Mouse (Mus musculus) kidney, adult 2 months (tissue): ENCODE measurements around the gene Dcdc2b. TPM values are rescaled to one million over a fixed set of nuclear protein-coding genes. Genes with fewer than 3 reads are reported as not detected.

Experiments used
- DNase-seq: peaks from one replicate; pipeline ENCODE4 v3.0.0; 2021
- H3K27ac ChIP-seq: fragments of 200-500 bp; 2 replicates; pipeline ENCODE4 v1.5.1; 2012; ENCODE audit warnings: low read depth, low read length, control low read depth, inconsistent platforms; ENCODE audit not compliant: insufficient read depth
- H3K27me3 ChIP-seq: fragments of 200-500 bp; replicated peaks from 2 replicates; pipeline ENCODE4 v1.6.1; 2012; ENCODE audit warnings: mild to moderate bottlenecking, moderate library complexity, low read length, inconsistent platforms; ENCODE audit not compliant: control insufficient read depth, insufficient read depth
- H3K36me3 ChIP-seq: fragments of 200-500 bp; 2 replicates; pipeline ENCODE4 v1.6.1; 2012; ENCODE audit warnings: mild to moderate bottlenecking, moderate library complexity, low read length, inconsistent platforms; ENCODE audit not compliant: control insufficient read depth, insufficient read depth
- H3K4me1 ChIP-seq: fragments of 200-500 bp; 2 replicates; pipeline ENCODE4 v1.6.1; 2011; ENCODE audit warnings: low read length; ENCODE audit not compliant: control insufficient read depth, insufficient read depth
- H3K4me3 ChIP-seq: fragments of 200-500 bp; 2 replicates; pipeline ENCODE4 v1.5.1; 2011; ENCODE audit warnings: mild to moderate bottlenecking, low read depth, low read length, control low read depth; ENCODE audit not compliant: insufficient read depth
- CTCF ChIP-seq: fragments of 200-500 bp; conservative IDR thresholded peaks from 2 replicates; pipeline ENCODE4 v1.5.1; 2011; ENCODE audit warnings: low read depth, mild to moderate bottlenecking, control low read depth, low read length, moderate library complexity, mixed read lengths; ENCODE audit not compliant: insufficient read depth, insufficient read length
- POLR2A ChIP-seq: fragments of 200-500 bp; IDR thresholded peaks from one replicate; pipeline ENCODE4 v1.6.1; 2011; ENCODE audit warnings: low read depth, low read length, control low read depth
- WGBS: fragments of 180-500 bp; shearing (Covaris S2); methylation state at CpG from one replicate; pipeline ENCODE4 v1.1.7; 2018; 5-methylcytosine and 5-hydroxymethylcytosine counted together
- polyA plus RNA-seq: library from polyadenylated mRNA; depleted of rRNA; stranded (reverse); fragments of >200 nt; gene quantifications from 2 replicates; pipeline ENCODE4 v1.2.3, GENCODE M21; 2012

Dcdc2b gene
- polyA plus RNA-seq, 1 experiment = 2.2 TPM

GRCm38 (mm10) chr4:129641756-129642155, 27.7 kb upstream of the Dcdc2b start:
- H3K27me3 ChIP-seq = no peaks in the 10 kb centered on the region
- H3K36me3 ChIP-seq = peaks cover 2% of the 10 kb centered on the region; the same call in 1 of the 2 replicates
- TF ChIP-seq POLR2A (no peak), CTCF (no peak)
- DNase-seq = peak; percentile 35
- 24% methylated on average over 5 of the region's 5 CpGs for WGBS
- peak overlapping the region; percentile 16 for H3K27ac ChIP-seq
- H3K4me3 ChIP-seq = no peak overlapping the region
- peaks cover 7% of the 10 kb centered on the region; the same call in 1 of the 2 replicates for H3K4me1 ChIP-seq

GRCm38 (mm10) chr4:129640638-129641467, 26.8 kb upstream of the Dcdc2b start, which contains the start of gene Txlna:
Txlna (minus strand) TSS chr4:129641065.
- H3K4me1 ChIP-seq = peaks cover 7% of the 10 kb centered on the region; the same call in 1 of the 2 replicates
- under 1% methylated on average over 59 of the region's 60 CpGs for WGBS
- H3K27me3 ChIP-seq = no peaks in the 10 kb centered on the region
- peak within 1 kb of the TSS; percentile 94 for H3K27ac ChIP-seq
- peak within 1 kb of the TSS; percentile 94 for H3K4me3 ChIP-seq
- peaks cover 2% of the 10 kb centered on the region; the same call in 1 of the 2 replicates for H3K36me3 ChIP-seq
- peak; percentile 99 for DNase-seq
- TF ChIP-seq POLR2A (peak; percentile 41), CTCF (no peak)

- no peaks in the 10 kb centered on the region for H3K27me3 ChIP-seq
- H3K4me3 ChIP-seq = peak overlapping the region; percentile 94
- peak; percentile 55 for DNase-seq
- TF ChIP-seq CTCF (no peak), POLR2A (no peak)
- H3K36me3 ChIP-seq = peaks cover 2% of the 10 kb centered on the region; the same call in 1 of the 2 replicates
- H3K4me1 ChIP-seq = peaks cover 7% of the 10 kb centered on the region; the same call in 1 of the 2 replicates
- H3K27ac ChIP-seq = peak overlapping the region; percentile 65
- WGBS = under 1% methylated on average over 17 of the region's 17 CpGs
Measured at GRCm38 (mm10) chr4:129640101-129640637, 26.1 kb upstream of the Dcdc2b start.

- Histone ChIP-seq H3K4me3 (no peak overlapping the region), H3K4me1 (peaks cover 7% of the 10 kb centered on the region; the same call in 1 of the 2 replicates), H3K27ac (no peak overlapping the region), H3K27me3 (no peaks in the 10 kb centered on the region), H3K36me3 (peaks cover 2% of the 10 kb centered on the region; the same call in 1 of the 2 replicates)
- no peak for DNase-seq
- 72% methylated on average over 15 of the region's 15 CpGs for WGBS
- TF ChIP-seq POLR2A (no peak), CTCF (no peak)
Measured at GRCm38 (mm10) chr4:129639221-129639620, 25.2 kb upstream of the Dcdc2b start.

- H3K27me3 ChIP-seq = no peaks in the 10 kb centered on the region
- H3K4me3 ChIP-seq = no peak overlapping the region
- 98% methylated on average over 6 of the region's 6 CpGs for WGBS
- TF ChIP-seq POLR2A (no peak), CTCF (no peak)
- no peak for DNase-seq
- no peaks in the 10 kb centered on the region for H3K4me1 ChIP-seq
- H3K36me3 ChIP-seq = peaks cover 11% of the 10 kb centered on the region
- no peak overlapping the region for H3K27ac ChIP-seq
Measured at GRCm38 (mm10) chr4:129633852-129634251, 19.8 kb upstream of the Dcdc2b start.

- no peak overlapping the region for H3K27ac ChIP-seq
- no peaks in the 10 kb centered on the region for H3K27me3 ChIP-seq
- H3K36me3 ChIP-seq = peaks cover 10% of the 10 kb centered on the region
- DNase-seq = no peak
- H3K4me3 ChIP-seq = no peak overlapping the region
- WGBS = 81% methylated on average over 12 of the region's 12 CpGs
- TF ChIP-seq POLR2A (no peak), CTCF (no peak)
- no peaks in the 10 kb centered on the region for H3K4me1 ChIP-seq
Measured at GRCm38 (mm10) chr4:129631867-129632266, 17.8 kb upstream of the Dcdc2b start.

GRCm38 (mm10) chr4:129630944-129631343, 16.9 kb upstream of the Dcdc2b start:
- Histone ChIP-seq H3K27me3 (no peaks in the 10 kb centered on the region), H3K4me1 (no peaks in the 10 kb centered on the region), H3K4me3 (no peak overlapping the region), H3K36me3 (peaks cover 10% of the 10 kb centered on the region), H3K27ac (no peak overlapping the region)
- peak; percentile 64 for DNase-seq
- TF ChIP-seq POLR2A = no peak
- no peak for TF ChIP-seq CTCF
- WGBS = 59% methylated on average over 4 of the region's 4 CpGs
